Mouse (Mus musculus): ENCODE measurements around the gene Olfr976.

- TF ChIP-seq POLR2A (IDR thresholded peaks at IDR 0.05; ENCODE audit: borderline replicate concordance, extremely low read depth, low read depth, low read length) (no peak), CTCF (IDR thresholded peaks at IDR 0.05; ENCODE audit: insufficient read depth, low read length) (no peak)
These were observed 42.4 kb upstream of the Olfr976 start, which contains the start of gene Olfr979 for GRCm38 (mm10) chr9:40003365-40003764.

Data from lung, adult 2 months (tissue).